Mouse (Mus musculus) liver, embryonic 11.5 days (tissue): Measurements from ENCODE around the gene Vps45. TPM values are rescaled to one million over a fixed set of nuclear protein-coding genes. Genes with fewer than 3 reads are reported as not detected.
A peak's percentile ranks its signal among the peaks of the same experiment; 100 is the strongest.
"Not testable (repeated sequence)": the region's sequence is repeated elsewhere in the genome, so short reads cannot be mapped to it uniquely, and the experiment has no call there.

Experiments used
- ATAC-seq: fragments of 200-750 bp; cut with Nextera tagmentation; replicated peaks from 2 replicates; pipeline ENCODE4 v1.8.0; 2017; ENCODE audit warnings: moderate number of reproducible peaks, mild to moderate bottlenecking, moderate TSS enrichment, moderate library complexity; ENCODE audit not compliant: low FRiP score
- DNase-seq: peaks from one replicate; pipeline ENCODE4 v3.0.0-alpha.2; 2017; ENCODE audit warnings: low spot score
- H3K27ac ChIP-seq: fragments of 300-500 bp; sonication (generic); 2 replicates; pipeline ENCODE4 v1.5.1; 2014; ENCODE audit warnings: mild to moderate bottlenecking, low read depth, low read length, control low read depth
- H3K27me3 ChIP-seq: fragments of 300-500 bp; sonication (generic); replicated peaks from 2 replicates; pipeline ENCODE4 v1.6.1; 2014; ENCODE audit warnings: low read length, mixed read lengths; ENCODE audit not compliant: control insufficient read depth, insufficient read depth
- H3K36me3 ChIP-seq: fragments of 300-500 bp; sonication (generic); 2 replicates; pipeline ENCODE4 v1.6.1; 2014; ENCODE audit warnings: mild to moderate bottlenecking, low read length, moderate library complexity, mixed read lengths; ENCODE audit not compliant: control insufficient read depth, insufficient read depth
- H3K4me1 ChIP-seq: fragments of 300-500 bp; sonication (generic); replicated peaks from 2 replicates; pipeline ENCODE4 v1.6.1; 2014; ENCODE audit warnings: low read length, mixed read lengths; ENCODE audit not compliant: control insufficient read depth, insufficient read depth
- H3K4me2 ChIP-seq: fragments of 300-500 bp; sonication (generic); 2 replicates; pipeline ENCODE4 v1.6.1; 2014; ENCODE audit warnings: mild to moderate bottlenecking, control low read depth, moderate library complexity
- H3K4me3 ChIP-seq: fragments of 300-500 bp; sonication (generic); 2 replicates; pipeline ENCODE4 v1.5.1; 2014; ENCODE audit warnings: low read depth, low read length, control low read depth
- H3K9ac ChIP-seq: fragments of 300-500 bp; sonication (generic); 2 replicates; pipeline ENCODE4 v1.6.1; 2014; ENCODE audit warnings: low read depth, low read length, control low read depth
- H3K9me3 ChIP-seq: fragments of 300-500 bp; sonication (generic); 2 replicates; pipeline ENCODE4 v1.6.1; 2016; ENCODE audit warnings: low read length, inconsistent platforms, mixed read lengths; ENCODE audit not compliant: control insufficient read depth
- WGBS: fragments of 180-500 bp; shearing (Covaris S2); extraction: QIAGEN DNeasy Blood & Tissue Kit; methylation state at CpG from one replicate; pipeline ENCODE4 v1.1.7; 2014; 5-methylcytosine and 5-hydroxymethylcytosine counted together
- polyA plus RNA-seq: library from polyadenylated mRNA; unstranded; fragments of >200 nt; fragmentation: Nextera tagmentation; extraction: Ambion mirVana; gene quantifications from 2 replicates; pipeline ENCODE4 v1.2.1, GENCODE M21; 2014

Gene Vps45
- polyA plus RNA-seq, 1 experiment from 2014 or later = 18.5 TPM

DNA sequence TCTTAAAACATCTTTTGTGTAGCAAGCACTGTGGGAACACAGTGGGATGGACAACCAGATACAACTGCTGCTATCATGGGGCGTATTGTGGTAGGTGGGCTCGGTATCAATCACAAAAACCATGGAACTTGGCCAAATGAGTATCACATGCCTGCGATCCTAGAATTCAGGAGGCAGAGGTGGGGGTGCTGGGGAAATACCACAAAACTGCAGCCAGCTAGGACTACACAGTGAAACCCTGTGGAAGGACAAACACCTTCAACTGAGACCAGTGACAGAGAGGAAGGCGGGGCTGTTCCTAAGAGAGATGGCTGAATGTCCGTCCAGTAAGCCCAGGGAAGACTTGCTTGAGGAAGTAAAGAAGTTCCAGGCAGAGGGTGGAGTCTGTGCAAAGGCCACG, 3.0 kb downstream of the Vps45 start:
- WGBS = 83% methylated on average over 6 of the region's 6 CpGs
- no peak overlapping the region for H3K4me2 ChIP-seq
- DNase-seq (peak; percentile 26), ATAC-seq (no peak)
- H3K27ac ChIP-seq = no peak overlapping the region
- H3K9ac ChIP-seq = no peak overlapping the region
- no peak overlapping the region for H3K4me3 ChIP-seq
- H3K27me3 ChIP-seq = no peaks in the 10 kb centered on the region
- H3K36me3 ChIP-seq = no peaks in the 10 kb centered on the region
- no peaks in the 10 kb centered on the region for H3K9me3 ChIP-seq
- H3K4me1 ChIP-seq = no peaks in the 10 kb centered on the region; the same call in 1 of the 2 replicates

GRCm38 (mm10) chr3:96051839-96052238, 6.4 kb downstream of the Vps45 start:
- DNase-seq (peak; percentile 27), ATAC-seq (no peak)
- Histone ChIP-seq H3K9ac (no peak overlapping the region), H3K4me3 (no peak overlapping the region), H3K27ac (no peak overlapping the region), H3K9me3 (no peaks in the 10 kb centered on the region), H3K4me1 (no peaks in the 10 kb centered on the region), H3K27me3 (no peaks in the 10 kb centered on the region), H3K4me2 (no peak overlapping the region), H3K36me3 (no peaks in the 10 kb centered on the region)
- WGBS = 47% methylated on average over 2 of the region's 2 CpGs

GRCm38 (mm10) chr3:96051186-96051585, 7.1 kb downstream of the Vps45 start:
- no peaks in the 10 kb centered on the region for H3K27me3 ChIP-seq
- no peak for ATAC-seq
- no peak overlapping the region for H3K4me3 ChIP-seq
- 78% methylated on average over 4 of the region's 4 CpGs for WGBS
- H3K27ac ChIP-seq = no peak overlapping the region
- no peak for DNase-seq
- H3K36me3 ChIP-seq = 0 out of 2 replicates have a peak, but pooled peaks cover 2% of the 10 kb centered on the region
- no peaks in the 10 kb centered on the region for H3K4me1 ChIP-seq
- no peak overlapping the region for H3K9ac ChIP-seq
- H3K9me3 ChIP-seq = no peaks in the 10 kb centered on the region
- no peak overlapping the region for H3K4me2 ChIP-seq

GRCm38 (mm10) chr3:96050779-96051178, 7.5 kb downstream of the Vps45 start:
- Histone ChIP-seq H3K4me3 (no peak overlapping the region), H3K4me2 (no peak overlapping the region), H3K9me3 (no peaks in the 10 kb centered on the region), H3K27me3 (no peaks in the 10 kb centered on the region), H3K27ac (no peak overlapping the region), H3K4me1 (no peaks in the 10 kb centered on the region), H3K36me3 (0 out of 2 replicates have a peak, but pooled peaks cover 2% of the 10 kb centered on the region), H3K9ac (no peak overlapping the region)
- peak; percentile 16 for DNase-seq
- 87% methylated on average over 7 of the region's 7 CpGs for WGBS
- ATAC-seq = no peak

DNA sequence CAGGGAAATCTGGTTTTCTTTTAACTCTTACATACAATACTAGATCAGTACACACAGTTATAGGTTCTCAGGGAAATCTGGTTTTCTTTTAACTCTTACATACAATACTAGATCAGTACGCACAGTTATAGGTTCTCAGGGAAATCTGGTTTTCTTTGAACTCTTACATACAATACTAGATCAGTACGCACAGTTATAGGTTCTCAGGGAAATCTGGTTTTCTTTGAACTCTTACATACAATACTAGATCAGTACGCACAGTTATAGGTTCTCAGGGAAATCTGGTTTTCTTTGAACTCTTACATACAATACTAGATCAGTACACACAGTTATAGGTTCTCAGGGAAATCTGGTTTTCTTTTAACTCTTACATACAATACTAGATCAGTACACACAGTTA, 13.7 kb downstream of the Vps45 start:
- not testable (repeated sequence) for H3K9me3 ChIP-seq, H3K9ac ChIP-seq, H3K27ac ChIP-seq, H3K27me3 ChIP-seq, H3K4me1 ChIP-seq, DNase-seq, ATAC-seq, H3K4me2 ChIP-seq, H3K36me3 ChIP-seq, H3K4me3 ChIP-seq
- WGBS = 84% methylated on average over 3 of the region's 3 CpGs

- Histone ChIP-seq H3K36me3 (0 out of 2 replicates have a peak, but pooled peaks cover 2% of the 10 kb centered on the region), H3K4me1 (no peaks in the 10 kb centered on the region), H3K4me2 (no peak overlapping the region), H3K27ac (no peak overlapping the region), H3K27me3 (no peaks in the 10 kb centered on the region), H3K9me3 (no peaks in the 10 kb centered on the region), H3K4me3 (no peak overlapping the region), H3K9ac (no peak overlapping the region)
- 80% methylated on average over 1 of the region's 1 CpGs for WGBS
- DNase-seq (no peak), ATAC-seq (no peak)
Observed at GRCm38 (mm10) chr3:96043104-96043503, 15.2 kb downstream of the Vps45 start.

DNA sequence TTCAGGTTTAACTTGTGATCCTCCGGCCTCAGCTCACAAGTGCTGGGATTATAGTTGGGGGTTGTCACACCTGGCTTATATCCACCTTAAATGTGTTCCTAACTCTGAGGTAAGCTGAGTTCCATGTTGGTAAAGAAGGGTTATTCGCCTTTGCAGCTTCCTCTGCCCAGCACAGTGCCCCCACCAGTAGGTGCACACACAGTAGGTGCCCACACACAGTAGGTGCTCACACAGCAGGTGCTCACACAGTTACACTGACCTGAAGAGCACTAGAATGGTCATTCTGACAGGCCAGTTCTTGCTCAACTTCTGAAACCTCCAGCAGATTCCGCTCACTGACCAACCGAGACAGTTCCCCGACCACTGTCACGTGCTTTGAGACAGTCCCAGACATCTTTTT, 17.2 kb downstream of the Vps45 start:
- no peaks in the 10 kb centered on the region for H3K9me3 ChIP-seq
- no peak overlapping the region for H3K4me2 ChIP-seq
- no peaks in the 10 kb centered on the region for H3K36me3 ChIP-seq
- 92% methylated on average over 6 of the region's 6 CpGs for WGBS
- no peaks in the 10 kb centered on the region for H3K4me1 ChIP-seq
- H3K4me3 ChIP-seq = no peak overlapping the region
- H3K27me3 ChIP-seq = no peaks in the 10 kb centered on the region
- no peak overlapping the region for H3K9ac ChIP-seq
- no peak overlapping the region for H3K27ac ChIP-seq
- DNase-seq (no peak), ATAC-seq (no peak)

DNA sequence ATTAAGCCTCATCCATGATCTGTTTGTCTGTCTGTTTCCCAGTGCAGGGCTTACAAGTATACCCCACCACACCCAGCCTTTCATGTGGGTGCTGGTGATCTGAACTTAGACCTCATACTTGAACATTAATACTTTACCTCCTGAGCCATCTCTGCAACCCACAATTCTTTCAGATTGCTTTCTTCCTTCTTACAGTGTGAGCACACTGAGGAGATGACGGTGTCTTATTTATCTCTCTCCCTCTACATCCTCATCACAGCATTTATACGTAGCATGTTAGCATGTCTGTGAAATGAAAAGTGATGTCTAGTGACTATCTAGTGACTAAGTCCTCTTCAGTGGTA, 17.6 kb downstream of the Vps45 start:
- H3K27ac ChIP-seq = no peak overlapping the region
- no peak overlapping the region for H3K4me2 ChIP-seq
- H3K9ac ChIP-seq = no peak overlapping the region
- H3K4me1 ChIP-seq = no peaks in the 10 kb centered on the region
- no peak for ATAC-seq
- no peaks in the 10 kb centered on the region for H3K27me3 ChIP-seq
- DNase-seq = no peak
- no peak overlapping the region for H3K4me3 ChIP-seq
- no peaks in the 10 kb centered on the region for H3K9me3 ChIP-seq
- no peaks in the 10 kb centered on the region for H3K36me3 ChIP-seq
- WGBS = 96% methylated on average over 2 of the region's 2 CpGs

DNA sequence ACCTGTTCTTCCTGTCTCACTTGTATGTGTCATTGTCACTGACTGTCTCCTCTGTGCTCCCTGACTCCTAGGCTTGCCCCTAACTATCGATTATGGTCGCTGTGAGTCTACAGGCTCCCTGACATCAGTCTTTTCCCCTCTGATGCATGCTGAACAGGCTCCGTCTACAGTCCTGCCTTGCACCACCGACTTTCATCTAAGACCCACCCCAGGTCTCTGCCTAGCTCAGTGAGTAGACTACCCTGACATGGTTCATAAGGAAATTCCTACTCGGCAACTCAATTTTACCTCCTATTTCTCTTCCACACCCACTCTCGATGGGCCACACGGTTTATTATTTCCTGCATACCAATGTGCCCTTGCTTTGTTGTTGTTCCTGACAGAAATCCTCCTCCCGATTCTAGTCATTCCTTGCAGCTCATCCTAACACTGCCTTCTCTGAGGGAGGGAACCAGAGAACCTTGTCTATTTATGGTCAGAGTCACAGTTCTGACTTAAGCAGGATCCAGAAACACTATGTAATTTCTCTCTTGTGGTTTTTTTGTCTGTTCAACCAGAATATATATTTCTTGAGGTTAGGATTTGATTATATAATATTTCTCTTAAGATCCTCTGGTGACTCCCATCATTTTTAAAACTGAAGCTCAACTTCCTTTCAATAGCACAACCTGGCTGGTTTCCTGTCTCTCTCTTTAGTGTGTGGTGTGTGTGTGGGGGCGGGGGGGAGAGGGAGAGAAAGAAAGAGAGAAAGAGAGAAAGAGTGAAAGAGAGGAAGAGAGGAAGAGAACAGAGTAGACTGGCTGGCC, 18.2 kb downstream of the Vps45 start:
- Histone ChIP-seq H3K4me3 (no peak overlapping the region), H3K9me3 (no peaks in the 10 kb centered on the region), H3K27me3 (no peaks in the 10 kb centered on the region), H3K9ac (no peak overlapping the region), H3K36me3 (no peaks in the 10 kb centered on the region), H3K4me1 (no peaks in the 10 kb centered on the region), H3K27ac (no peak overlapping the region), H3K4me2 (no peak overlapping the region)
- 82% methylated on average over 9 of the region's 9 CpGs for WGBS
- ATAC-seq (no peak), DNase-seq (no peak)
